ENCODE assay signal across 8 mouse cellular contexts in the genomic region with DNA sequence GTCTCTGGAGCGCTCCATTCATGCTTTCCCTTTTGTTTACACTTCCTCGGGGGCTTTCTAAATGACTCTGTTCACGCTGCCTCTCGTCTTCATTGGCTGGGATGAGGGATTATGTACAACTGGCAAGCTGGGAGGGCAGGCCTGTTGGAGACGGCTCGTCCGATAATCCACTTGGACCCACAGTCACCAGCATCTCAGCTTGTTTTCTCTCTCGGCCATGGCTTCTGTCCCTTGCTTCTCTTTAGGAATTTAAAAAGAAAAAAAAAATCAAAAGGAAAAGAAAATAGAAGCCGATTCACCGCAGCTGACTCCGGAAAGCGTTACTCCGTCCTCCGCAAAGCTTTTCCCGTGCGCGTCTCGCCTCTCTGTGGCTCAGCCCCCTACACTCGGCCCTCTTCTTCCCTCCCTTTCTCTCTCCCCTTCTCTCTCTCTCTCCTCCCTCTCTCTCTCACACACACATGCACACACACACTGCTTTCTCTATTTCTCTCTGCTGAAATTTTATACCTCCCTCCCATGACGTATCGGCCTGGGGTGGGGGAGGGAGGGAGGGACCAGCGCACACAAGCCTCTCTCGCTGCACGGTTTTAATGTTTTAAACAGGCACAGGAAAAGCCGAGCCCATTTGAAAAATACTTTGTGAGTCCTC. TPM values are rescaled to one million over a fixed set of nuclear protein-coding genes. Genes with fewer than 3 reads are reported as not detected.
DNase-seq lines count a peak whose midpoint lies in the region; ATAC-seq and TF ChIP-seq lines count a peak whose summit lies in the region.

Gene Tgfb3 (minus strand): TSS at position 489 of the 649 bp plus-strand sequence.

- H3K27ac ChIP-seq in bone marrow, adult 2 months (ENCODE audit: control insufficient read depth, insufficient read depth, low read depth, low read length, poor library complexity) = peak within 1 kb of the TSS; percentile 30; the same call in 1 of the 2 replicates
- peak within 1 kb of the TSS; percentile 66 for H3K27ac ChIP-seq in forebrain, embryonic 13.5 days
- peak within 1 kb of the TSS; percentile 91 for H3K27ac ChIP-seq in hindbrain, embryonic 10.5 days
- peak within 1 kb of the TSS; percentile 99 for H3K27ac ChIP-seq in limb, embryonic 12.5 days
- peak within 1 kb of the TSS; percentile 67 for H3K27ac ChIP-seq in midbrain, embryonic 15.5 days

- no peak for TF ChIP-seq POLR2A in bone marrow, adult 2 months (IDR thresholded peaks at IDR 0.05; ENCODE audit: borderline replicate concordance, control insufficient read depth, low read depth, low read length)

- 5% methylated on average over 25 of the region's 25 CpGs for WGBS in bone marrow, adult 2 months
- under 1% methylated on average over 25 of the region's 25 CpGs for WGBS in forebrain, embryonic 13.5 days
- under 1% methylated on average over 25 of the region's 25 CpGs for WGBS in hindbrain, embryonic 10.5 days
- WGBS in limb, embryonic 12.5 days = under 1% methylated on average over 25 of the region's 25 CpGs
- under 1% methylated on average over 25 of the region's 25 CpGs for WGBS in midbrain, embryonic 15.5 days

- H3K4me1 ChIP-seq in megakaryocyte, embryonic 14.5 days = peaks cover 26% of the 10 kb centered on the region
- H3K4me1 ChIP-seq in bone marrow, adult 2 months (ENCODE audit: control insufficient read depth, insufficient read depth, low read length) = no peaks in the 10 kb centered on the region
- peaks cover 33% of the 10 kb centered on the region for H3K4me1 ChIP-seq in forebrain, embryonic 13.5 days
- peaks cover 38% of the 10 kb centered on the region for H3K4me1 ChIP-seq in hindbrain, embryonic 10.5 days (replicated peaks)
- H3K4me1 ChIP-seq in limb, embryonic 12.5 days (replicated peaks) = peaks cover 47% of the 10 kb centered on the region
- H3K4me1 ChIP-seq in midbrain, embryonic 15.5 days = peaks cover 40% of the 10 kb centered on the region

- no peaks in the 10 kb centered on the region for H3K9me3 ChIP-seq in megakaryocyte, embryonic 14.5 days
- no peaks in the 10 kb centered on the region for H3K9me3 ChIP-seq in forebrain, embryonic 13.5 days (replicated peaks)
- no peaks in the 10 kb centered on the region for H3K9me3 ChIP-seq in hindbrain, embryonic 10.5 days
- no peaks in the 10 kb centered on the region for H3K9me3 ChIP-seq in limb, embryonic 12.5 days
- H3K9me3 ChIP-seq in midbrain, embryonic 15.5 days = no peaks in the 10 kb centered on the region

- H3K4me2 ChIP-seq in forebrain, embryonic 13.5 days = peak within 1 kb of the TSS; percentile 78
- peak within 1 kb of the TSS; percentile 90 for H3K4me2 ChIP-seq in limb, embryonic 12.5 days
- peak within 1 kb of the TSS; percentile 94 for H3K4me2 ChIP-seq in midbrain, embryonic 15.5 days

- ATAC-seq in megakaryocyte, adult 5-6 weeks (ENCODE audit: poor library complexity, severe bottlenecking) = no peak
- peak; percentile 61 for ATAC-seq in forebrain, embryonic 13.5 days
- peak; percentile 82 for ATAC-seq in limb, embryonic 12.5 days (ENCODE audit: insufficient number of reproducible peaks, insufficient read depth, low FRiP score, low TSS enrichment, low read depth)
- peak; percentile 48 for ATAC-seq in midbrain, embryonic 15.5 days (replicated peaks)

- peak within 1 kb of the TSS; percentile 92 for H3K4me3 ChIP-seq in megakaryocyte, embryonic 14.5 days (replicated peaks)
- H3K4me3 ChIP-seq in bone marrow, adult 2 months (replicated peaks; ENCODE audit: control insufficient read depth, low read depth, low read length) = peak within 1 kb of the TSS; percentile 29
- peak within 1 kb of the TSS; percentile 49 for H3K4me3 ChIP-seq in forebrain, embryonic 13.5 days
- H3K4me3 ChIP-seq in hindbrain, embryonic 10.5 days = peak within 1 kb of the TSS; percentile 70
- H3K4me3 ChIP-seq in limb, embryonic 12.5 days (replicated peaks) = peak within 1 kb of the TSS; percentile 55
- H3K4me3 ChIP-seq in midbrain, embryonic 15.5 days = peak within 1 kb of the TSS; percentile 52

- H3K9ac ChIP-seq in forebrain, embryonic 13.5 days = peak within 1 kb of the TSS; percentile 65
- peak within 1 kb of the TSS; percentile 81 for H3K9ac ChIP-seq in limb, embryonic 12.5 days (replicated peaks)
- peak within 1 kb of the TSS; percentile 51 for H3K9ac ChIP-seq in midbrain, embryonic 15.5 days

- H3K36me3 ChIP-seq in megakaryocyte, embryonic 14.5 days (replicated peaks; ENCODE audit: low read length) = no peaks in the 10 kb centered on the region
- no peaks in the 10 kb centered on the region for H3K36me3 ChIP-seq in forebrain, embryonic 13.5 days (ENCODE audit: poor library complexity, severe bottlenecking)
- H3K36me3 ChIP-seq in hindbrain, embryonic 10.5 days = no peaks in the 10 kb centered on the region
- H3K36me3 ChIP-seq in limb, embryonic 12.5 days = peaks cover 9% of the 10 kb centered on the region; the same call in 1 of the 2 replicates
- no peaks in the 10 kb centered on the region for H3K36me3 ChIP-seq in midbrain, embryonic 15.5 days (replicated peaks)

- peak; percentile 65 for DNase-seq in hindbrain, embryonic 10.5 days (ENCODE audit: low spot score)
- peak; percentile 17 to 19 for DNase-seq in thymus, postnatal 36 days

- H3K27me3 ChIP-seq in megakaryocyte, embryonic 14.5 days (replicated peaks) = peaks cover 82% of the 10 kb centered on the region
- peaks cover 24% of the 10 kb centered on the region for H3K27me3 ChIP-seq in forebrain, embryonic 13.5 days
- H3K27me3 ChIP-seq in hindbrain, embryonic 10.5 days (ENCODE audit: insufficient read depth, poor library complexity, severe bottlenecking) = peaks cover 50% of the 10 kb centered on the region
- no peaks in the 10 kb centered on the region for H3K27me3 ChIP-seq in limb, embryonic 12.5 days
- peaks cover 27% of the 10 kb centered on the region for H3K27me3 ChIP-seq in midbrain, embryonic 15.5 days (replicated peaks)

- no peak for TF ChIP-seq CTCF in bone marrow, adult 2 months (IDR thresholded peaks at IDR 0.05; ENCODE audit: control insufficient read depth, insufficient read depth, low read length)

RNA-seq across cellular contexts. Expression of gene Tgfb3, which starts in this region (rescaled TPM):
- polyA plus RNA-seq in megakaryocyte, embryonic 14.5 days (2012; ENCODE audit: insufficient read depth, low replicate concordance) = 0.38 TPM in 1 of 2 replicates, not detected in the other
- total RNA-seq in megakaryocyte, adult 5-6 weeks (2015) = 0.25 TPM in 1 of 2 replicates, not detected in the other
- total RNA-seq in megakaryocyte, adult 5-6 weeks (2017) = not detected in 2 replicates
- 1.4 and 2.9 TPM in 2 replicates for polyA plus RNA-seq in bone marrow, adult 2 months (2011; ENCODE audit: insufficient read depth, insufficient read length, low replicate concordance, missing spikeins)
- 5.7 and 5.9 TPM in 2 replicates for polyA plus RNA-seq in forebrain, embryonic 13.5 days (2015; fragmentation: Nextera tagmentation; extraction: Ambion mirVana)
- polyA plus RNA-seq in hindbrain, embryonic 10.5 days (2016; fragmentation: Nextera tagmentation; extraction: Ambion mirVana) = 7.0 and 8.4 TPM in 2 replicates
- 33.4 and 40.0 TPM in 2 replicates for polyA plus RNA-seq in limb, embryonic 12.5 days (2016; fragmentation: Nextera tagmentation; extraction: Ambion mirVana)
- 3.5 and 4.7 TPM in 2 replicates for polyA plus RNA-seq in midbrain, embryonic 15.5 days (2015; fragmentation: Nextera tagmentation; extraction: Ambion mirVana)

Comparison
In these comparisons a context has a peak if more than half of its experiments do, and no peak if none do; other contexts are left out.
1. H3K4me3 ChIP-seq: peak in every context shown above with its lines; median percentile 92 in megakaryocyte, embryonic 14.5 days; 70 in hindbrain, embryonic 10.5 days; 55 in limb, embryonic 12.5 days; 52 in midbrain, embryonic 15.5 days; 49 in forebrain, embryonic 13.5 days; 29 in bone marrow, adult 2 months.
2. H3K27ac ChIP-seq: peak in every context shown above with its lines; median percentile 99 in limb, embryonic 12.5 days; 91 in hindbrain, embryonic 10.5 days; 67 in midbrain, embryonic 15.5 days; 66 in forebrain, embryonic 13.5 days; 30 in bone marrow, adult 2 months.